Comparison of ENCODE assay signal across 8 mouse cellular contexts in genomic region chr1:89876346-89877072, GRCm38 (mm10). TPM values are rescaled to one million over a fixed set of nuclear protein-coding genes. Genes with fewer than 3 reads are reported as not detected.
DNase-seq lines count a peak whose midpoint lies in the region; ATAC-seq and TF ChIP-seq lines count a peak whose summit lies in the region.

No protein-coding gene starts in this region.

- no peaks in the 10 kb centered on the region for H3K9me3 ChIP-seq in forebrain, embryonic 14.5 days (replicated peaks; ENCODE audit: control insufficient read depth, low read length)
- H3K9me3 ChIP-seq in kidney, postnatal 0 days (replicated peaks; ENCODE audit: low read length), result no peaks in the 10 kb centered on the region
- H3K9me3 ChIP-seq in neural tube, embryonic 13.5 days, result no peaks in the 10 kb centered on the region

- H3K4me3 ChIP-seq in layer of hippocampus, adult 2 months, result no peak overlapping the region
- H3K4me3 ChIP-seq in forebrain, embryonic 14.5 days (ENCODE audit: low read depth, low read length), result no peak overlapping the region
- H3K4me3 ChIP-seq in kidney, postnatal 0 days (replicated peaks; ENCODE audit: low read depth, low read length), result no peak overlapping the region
- H3K4me3 ChIP-seq in neural tube, embryonic 13.5 days, result no peak overlapping the region

- TF ChIP-seq CTCF in layer of hippocampus, adult 2 months (conservative IDR thresholded peaks at IDR 0.05), result no peak
- TF ChIP-seq CTCF in kidney, postnatal 0 days (IDR thresholded peaks at IDR 0.05; ENCODE audit: low read depth), result no peak

- H3K4me1 ChIP-seq in forebrain, embryonic 14.5 days (ENCODE audit: control insufficient read depth, insufficient read depth, low read length), result peaks cover 10% of the 10 kb centered on the region; the same call in 1 of the 2 replicates
- peaks cover 15% of the 10 kb centered on the region for H3K4me1 ChIP-seq in kidney, postnatal 0 days (replicated peaks; ENCODE audit: insufficient read depth, low read length)
- peaks cover 65% of the 10 kb centered on the region for H3K4me1 ChIP-seq in neural tube, embryonic 13.5 days (replicated peaks)

- 7% methylated on average over 5 of the region's 5 CpGs for WGBS in forebrain, embryonic 14.5 days
- 25% methylated on average over 5 of the region's 5 CpGs for WGBS in kidney, postnatal 0 days
- WGBS in neural tube, embryonic 13.5 days, result 4% methylated on average over 5 of the region's 5 CpGs

- H3K9ac ChIP-seq in forebrain, embryonic 14.5 days (ENCODE audit: low read length), result no peak overlapping the region
- H3K9ac ChIP-seq in kidney, postnatal 0 days (ENCODE audit: low read depth, low read length), result no peak overlapping the region
- no peak overlapping the region for H3K9ac ChIP-seq in neural tube, embryonic 13.5 days

- ATAC-seq in forebrain, embryonic 14.5 days, result peak; percentile 29; the same call in 1 of the 2 replicates
- no peak for ATAC-seq in kidney, postnatal 0 days (replicated peaks; ENCODE audit: low FRiP score, low read depth)
- ATAC-seq in neural tube, embryonic 13.5 days (ENCODE audit: low read depth), result peak; percentile 41; the same call in 1 of the 2 replicates

- H3K27me3 ChIP-seq in forebrain, embryonic 14.5 days (replicated peaks; ENCODE audit: control insufficient read depth, insufficient read depth, low read length), result 0 out of 2 replicates have a peak, but pooled peaks cover 3% of the 10 kb centered on the region
- no peaks in the 10 kb centered on the region for H3K27me3 ChIP-seq in kidney, postnatal 0 days (ENCODE audit: insufficient read depth, low read length)
- H3K27me3 ChIP-seq in neural tube, embryonic 13.5 days, result no peaks in the 10 kb centered on the region

- H3K27ac ChIP-seq in layer of hippocampus, adult 2 months, result peak overlapping the region; percentile 57; the same call in 1 of the 2 replicates
- H3K27ac ChIP-seq in forebrain, embryonic 14.5 days (ENCODE audit: low read depth, low read length), result no peak overlapping the region
- H3K27ac ChIP-seq in kidney, postnatal 0 days, result no peak overlapping the region
- H3K27ac ChIP-seq in neural tube, embryonic 13.5 days (replicated peaks), result peak overlapping the region; percentile 61

- H3K36me3 ChIP-seq in forebrain, embryonic 14.5 days (ENCODE audit: control insufficient read depth, insufficient read depth, low read length), result 0 out of 2 replicates have a peak, but pooled peaks cover 2% of the 10 kb centered on the region
- H3K36me3 ChIP-seq in kidney, postnatal 0 days (ENCODE audit: insufficient read depth, low read length), result no peaks in the 10 kb centered on the region
- H3K36me3 ChIP-seq in neural tube, embryonic 13.5 days, result no peaks in the 10 kb centered on the region

- no peak for DNase-seq in layer of hippocampus, adult 2 months (ENCODE audit: low spot score in 2 of 2)
- no peak for DNase-seq in layer of hippocampus, adult 8-10 months (ENCODE audit: low spot score in 2 of 2)
- peak; percentile 43 for DNase-seq in forebrain, embryonic 14.5 days (ENCODE audit: low spot score)
- DNase-seq in kidney, postnatal 0 days (ENCODE audit: low spot score), result peak; percentile 58
- DNase-seq in right cerebral cortex, postnatal 25 days, result no peak
- no peak for DNase-seq in frontal cortex, postnatal 10 days (ENCODE audit: low spot score in 2 of 2)
- no peak for DNase-seq in urinary bladder, postnatal 4 days (ENCODE audit: low spot score in 2 of 2)

- no peak overlapping the region for H3K4me2 ChIP-seq in forebrain, embryonic 14.5 days (ENCODE audit: low read length)
- no peak overlapping the region for H3K4me2 ChIP-seq in kidney, postnatal 0 days (ENCODE audit: low read length)
- no peak overlapping the region for H3K4me2 ChIP-seq in neural tube, embryonic 13.5 days

RNA-seq across cellular contexts. Expression of gene Gbx2, which starts 54.5 kb away (rescaled TPM):
- under 1 TPM in 1 of 2 experiments, not detected in 1; 0.31 TPM for total RNA-seq in layer of hippocampus, adult 2 months (2021)
- total RNA-seq in layer of hippocampus, adult 8-10 months (2022), result under 1 TPM in 1 of 4 experiments, not detected in 3; 0.20 TPM
- 20.3 and 20.7 TPM in 2 replicates for polyA plus RNA-seq in forebrain, embryonic 14.5 days (2014; fragmentation: Nextera tagmentation; extraction: Ambion mirVana)
- polyA plus RNA-seq in kidney, postnatal 0 days (2015; fragmentation: Nextera tagmentation; extraction: Ambion mirVana), result not detected in 2 replicates
- 42.7 and 44.6 TPM in 2 replicates for polyA plus RNA-seq in neural tube, embryonic 13.5 days (2015; fragmentation: Nextera tagmentation; extraction: Ambion mirVana)

Comparison
In these comparisons a context has a peak if more than half of its experiments do, and no peak if none do; other contexts are left out.
1. DNase-seq: peak in forebrain, embryonic 14.5 days (single experiment) and kidney, postnatal 0 days (single experiment); none in layer of hippocampus, adult 2 months (0 of 2), layer of hippocampus, adult 8-10 months (0 of 2), right cerebral cortex, postnatal 25 days (single experiment), frontal cortex, postnatal 10 days (0 of 2) and urinary bladder, postnatal 4 days (0 of 2).
2. H3K27ac ChIP-seq: peak in layer of hippocampus, adult 2 months (single experiment) and neural tube, embryonic 13.5 days (single experiment); none in forebrain, embryonic 14.5 days (single experiment) and kidney, postnatal 0 days (single experiment).
3. RNA of gene Gbx2, which starts 54.5 kb away (polyA plus RNA-seq): 42.7 to 44.6 TPM in neural tube, embryonic 13.5 days and 20.3 to 20.7 TPM in forebrain, embryonic 14.5 days; not detected in kidney, postnatal 0 days; every median in the first group is over 10 times any median in the second.